Mouse (Mus musculus): Measurements from ENCODE around the gene Olfr935.

DNA sequence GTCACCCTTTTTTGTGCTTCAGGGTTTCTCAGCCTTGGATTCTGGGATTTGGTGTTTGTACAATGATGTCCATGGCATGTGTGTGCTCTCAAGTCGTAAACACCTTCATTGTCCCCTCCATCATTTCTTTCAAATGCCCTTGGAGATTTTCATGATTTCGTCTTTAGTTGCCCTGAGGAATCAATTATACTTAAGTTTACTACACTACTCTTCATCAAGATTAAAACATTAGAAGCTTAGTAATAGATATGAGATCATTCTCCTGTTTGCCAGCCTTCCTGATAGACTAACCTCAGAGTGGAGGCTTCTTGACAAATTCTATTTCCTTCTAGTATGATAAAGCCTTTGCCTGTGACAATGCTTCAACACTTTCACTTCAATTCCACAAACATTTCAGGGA lies at the start of gene Olfr935:
- TF ChIP-seq POLR2A (IDR thresholded peaks at IDR 0.05; ENCODE audit: borderline replicate concordance, control insufficient read depth, low read depth, low read length) = no peak
- no peak for TF ChIP-seq CTCF (IDR thresholded peaks at IDR 0.05; ENCODE audit: control insufficient read depth, insufficient read depth, low read length)

All from bone marrow, adult 2 months (tissue).